ENCODE assay signal across 27 mouse cellular contexts in the genomic region with DNA sequence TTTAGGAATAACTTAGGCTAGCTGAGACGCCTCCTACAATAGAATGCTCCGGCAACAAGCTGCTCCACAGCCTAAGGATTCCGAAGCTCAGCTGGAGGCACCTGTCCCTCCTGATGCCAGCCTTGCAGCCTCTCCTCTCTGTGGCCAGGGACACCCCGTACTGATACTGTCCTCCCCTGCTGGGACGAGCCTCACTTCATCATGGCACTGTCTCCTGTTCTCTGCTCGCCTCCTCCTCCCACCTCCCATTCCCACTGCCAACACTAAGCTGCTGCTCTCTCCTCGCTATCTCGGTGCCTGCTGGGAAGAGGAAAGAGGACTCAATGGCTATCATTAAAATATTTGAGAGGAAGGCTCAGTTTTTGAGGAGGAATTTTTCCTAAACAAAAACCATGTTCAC. TPM values are rescaled to one million over a fixed set of nuclear protein-coding genes. Genes with fewer than 3 reads are reported as not detected.
DNase-seq lines count a peak whose midpoint lies in the region.
"Had no signal": no experiment of that assay in that cellular context is flagged by ENCODE, and none has a peak within 500 bp of the region (broad histone marks: within the 10 kb centered on the region; RNA-seq: fewer than 3 reads in every experiment).

No protein-coding gene starts in this region.

- H3K36me3 ChIP-seq in heart, embryonic 10.5 days, result peaks cover 32% of the 10 kb centered on the region

- no peak for DNase-seq in heart, embryonic 10.5 days (ENCODE audit: low spot score)
- DNase-seq in heart, adult 8-10 months (ENCODE audit: low spot score), result no peak
- peak; percentile 12 for DNase-seq in layer of hippocampus, adult 11-12 months (ENCODE audit: low spot score)
- no peak for DNase-seq in layer of hippocampus, postnatal 10 days (ENCODE audit: low spot score in 2 of 2)
- peak; percentile 49 for DNase-seq in right cerebral cortex, adult 18-20 months
- DNase-seq in right cerebral cortex, postnatal 14 days, result no peak
- DNase-seq in layer of hippocampus, postnatal 36 days, result peak; percentile 31 to 42
- DNase-seq: adrenal gland, postnatal 25 days; cerebellum, adult 18-20 months; cerebellum, postnatal 10 days; kidney, adult 9 months; kidney, postnatal 14 days; liver; lung, adult 2 months; lung, postnatal 10 days; midbrain, embryonic 14.5 days; retina, postnatal 1 day; spleen, adult 18-20 months; thymus, adult 2 months; thymus, postnatal 36 days had no signal

- peak overlapping the region; percentile 67; the same call in 1 of the 2 replicates for H3K27ac ChIP-seq in heart, embryonic 10.5 days
- H3K27ac ChIP-seq: embryonic facial prominence, embryonic 13.5 days; forebrain, embryonic 10.5 days; forebrain, embryonic 15.5 days; hindbrain, embryonic 14.5 days; liver, embryonic 14.5 days; macrophage; neural tube, embryonic 15.5 days had no signal

- peaks cover 45% of the 10 kb centered on the region for H3K4me1 ChIP-seq in heart, embryonic 10.5 days
- H3K4me1 ChIP-seq: embryonic facial prominence, embryonic 13.5 days; forebrain, embryonic 10.5 days; forebrain, embryonic 15.5 days; neural tube, embryonic 15.5 days had no signal

- H3K4me3 ChIP-seq in heart, embryonic 10.5 days, result no peak overlapping the region
- H3K4me3 ChIP-seq: embryonic facial prominence, embryonic 13.5 days; forebrain, embryonic 10.5 days; forebrain, embryonic 15.5 days; neural tube, embryonic 15.5 days had no signal

- H3K27me3 ChIP-seq in heart, embryonic 10.5 days (ENCODE audit: insufficient read depth, poor library complexity, severe bottlenecking), result no peaks in the 10 kb centered on the region
- H3K27me3 ChIP-seq: embryonic facial prominence, embryonic 13.5 days; forebrain, embryonic 15.5 days; neural tube, embryonic 15.5 days had no signal

- no peaks in the 10 kb centered on the region for H3K9me3 ChIP-seq in heart, embryonic 10.5 days
- H3K9me3 ChIP-seq: embryonic facial prominence, embryonic 13.5 days; forebrain, embryonic 10.5 days; forebrain, embryonic 15.5 days; neural tube, embryonic 15.5 days had no signal

- WGBS in heart, embryonic 10.5 days, result 42% methylated on average over 8 of the region's 8 CpGs

RNA-seq across cellular contexts. Expression of a gene that starts 30.6 kb away (rescaled TPM):
- polyA plus RNA-seq in heart, embryonic 10.5 days (2016; fragmentation: Nextera tagmentation; extraction: Ambion mirVana), result 8.5 and 12.6 TPM in 2 replicates
- total RNA-seq in heart, adult 8-10 months (2022), result 10 to 100 TPM; 20.0 to 25.9 (median 24.3) TPM
- total RNA-seq in layer of hippocampus, postnatal 10 days (2021), result 10 to 100 TPM; 66.7 to 67.1 TPM
- total RNA-seq in layer of hippocampus, postnatal 36 days (2021), result 10 to 100 TPM; 59.1 to 68.3 TPM

Comparison
In these comparisons a context has a peak if more than half of its experiments do, and no peak if none do; other contexts are left out.
1. DNase-seq: peak in layer of hippocampus, adult 11-12 months (single experiment), right cerebral cortex, adult 18-20 months (single experiment) and layer of hippocampus, postnatal 36 days (2 of 2); none in heart, embryonic 10.5 days (single experiment), heart, adult 8-10 months (single experiment), layer of hippocampus, postnatal 10 days (0 of 2) and right cerebral cortex, postnatal 14 days (single experiment).